ENCODE assay signal across 19 mouse cellular contexts in genomic region chr7:31060621-31061010, GRCm38 (mm10). TPM values are rescaled to one million over a fixed set of nuclear protein-coding genes. Genes with fewer than 3 reads are reported as not detected.
"Had no signal": no experiment of that assay in that cellular context is flagged by ENCODE, and none has a peak within 500 bp of the region (broad histone marks: within the 10 kb centered on the region; RNA-seq: fewer than 3 reads in every experiment).

No protein-coding gene starts in this region.

- H3K4me3 ChIP-seq: limb, embryonic 12.5 days; liver, embryonic 13.5 days; lung, embryonic 15.5 days; stomach, embryonic 15.5 days had no signal

- H3K27ac ChIP-seq: limb, embryonic 12.5 days; liver, embryonic 13.5 days; lung, embryonic 15.5 days; macrophage had no signal

- H3K36me3 ChIP-seq: limb, embryonic 12.5 days; liver, embryonic 13.5 days; lung, embryonic 15.5 days; stomach, embryonic 15.5 days had no signal

- H3K9ac ChIP-seq: limb, embryonic 12.5 days; liver, embryonic 13.5 days; liver, postnatal 0 days; lung, embryonic 15.5 days; stomach, embryonic 15.5 days had no signal

- ATAC-seq: liver, postnatal 0 days had no signal

- H3K9me3 ChIP-seq: limb, embryonic 12.5 days; liver, embryonic 13.5 days; lung, embryonic 15.5 days; stomach, embryonic 15.5 days had no signal

- DNase-seq: kidney, adult 18-20 months; kidney, postnatal 10 days; kidney, postnatal 4 days; liver; liver, embryonic 13.5 days; liver, postnatal 0 days; lung, postnatal 14 days; midbrain, embryonic 14.5 days; right cerebral cortex, postnatal 4 days; spleen, adult 18-20 months; thymus, postnatal 36 days had no signal

- H3K4me2 ChIP-seq: limb, embryonic 12.5 days; liver, embryonic 13.5 days; lung, embryonic 15.5 days; stomach, embryonic 15.5 days had no signal

- H3K27me3 ChIP-seq: limb, embryonic 12.5 days; liver, embryonic 13.5 days; lung, embryonic 15.5 days; stomach, embryonic 15.5 days had no signal

RNA-seq across cellular contexts. Expression of gene Lgi4, which starts 1.5 kb away (rescaled TPM):
- polyA plus RNA-seq: liver, postnatal 0 days had no signal

RNA-seq across cellular contexts. Expression of gene Fxyd1, which starts 3.6 kb away (rescaled TPM):
- total RNA-seq: monocyte, adult 5-6 weeks; neutrophil, adult 5-6 weeks had no signal
- polyA plus RNA-seq: macrophage had no signal

RNA-seq across cellular contexts. Expression of gene Fxyd7, which starts 9.3 kb away (rescaled TPM):
- total RNA-seq: monocyte, adult 5-6 weeks had no signal
- polyA plus RNA-seq: macrophage had no signal

RNA-seq across cellular contexts. Expression of gene Fxyd3, which starts 15.9 kb away (rescaled TPM):
- total RNA-seq: layer of hippocampus, postnatal 25 days; left cerebral cortex, postnatal 25 days; monocyte, adult 5-6 weeks; neutrophil, adult 5-6 weeks had no signal
- polyA plus RNA-seq: macrophage; midbrain, embryonic 14.5 days had no signal
